Mouse (Mus musculus) olfactory bulb, adult 2 months (tissue): ENCODE results near the gene A3galt2.
A peak's percentile ranks its signal among the peaks of the same experiment; 100 is the strongest.

Experiments used
- CTCF ChIP-seq: fragments of 200-500 bp; IDR thresholded peaks from 2 replicates; pipeline ENCODE4 v1.5.1; 2012; ENCODE audit warnings: low read depth, mild to moderate bottlenecking, low read length, moderate library complexity; ENCODE audit not compliant: insufficient read depth
- POLR2A ChIP-seq: fragments of 200-500 bp; IDR thresholded peaks from 2 replicates; pipeline ENCODE4 v1.6.1; 2012; ENCODE audit warnings: mild to moderate bottlenecking, low read depth, low read length, moderate library complexity; ENCODE audit not compliant: insufficient read depth

GRCm38 (mm10) chr4:128776568-128777289 lies 21.6 kb downstream of the A3galt2 start:
- TF ChIP-seq CTCF (peak; percentile 93), POLR2A (no peak)
